Mouse (Mus musculus) hindlimb bud, embryonic 11.5 days (tissue): ENCODE measurements around the gene Fam162a.
A peak's percentile ranks its signal among the peaks of the same experiment; 100 is the strongest.
"Not testable (repeated sequence)": the region's sequence is repeated elsewhere in the genome, so short reads cannot be mapped to it uniquely, and the experiment has no call there.

ENCODE experiments used
- DNase-seq: peaks from one replicate; pipeline ENCODE4 v3.0.0-alpha.2; 2012; ENCODE audit warnings: low read depth, low spot score; ENCODE audit errors: extremely low spot score

The Fam162a gene

GRCm38 (mm10) chr16:36062534-36062933 is 8.9 kb downstream of the Fam162a start:
- not testable (repeated sequence) for DNase-seq

- no peak for DNase-seq
Observed at GRCm38 (mm10) chr16:36057933-36058475, 13.4 kb downstream of the Fam162a start.

- DNase-seq: no peak
Observed at GRCm38 (mm10) chr16:36056416-36056815, 15.0 kb downstream of the Fam162a start.

- DNase-seq: no peak
Observed at GRCm38 (mm10) chr16:36054920-36055319, 16.5 kb downstream of the Fam162a start.

GRCm38 (mm10) chr16:36053524-36054275 is 17.7 kb downstream of the Fam162a start:
- no peak for DNase-seq

GRCm38 (mm10) chr16:36051491-36051890 is 19.9 kb downstream of the Fam162a start:
- no peak for DNase-seq

- no peak for DNase-seq
Observed at GRCm38 (mm10) chr16:36047538-36047937, 23.9 kb downstream of the Fam162a start.

GRCm38 (mm10) chr16:36043964-36044363 is 27.4 kb downstream of the Fam162a start:
- DNase-seq: no peak

GRCm38 (mm10) chr16:36043073-36043472 is 28.3 kb downstream of the Fam162a start:
- DNase-seq: no peak

- no peak for DNase-seq
Observed at GRCm38 (mm10) chr16:36041625-36042020, 29.8 kb downstream of the Fam162a start.

GRCm38 (mm10) chr16:36040640-36041624 is 30.5 kb downstream of the Fam162a start, which contains the start of gene Wdr5b:
Gene Wdr5b, plus strand, starts transcription at chr16:36041190.
- peak; percentile 96 for DNase-seq

GRCm38 (mm10) chr16:36028120-36028519 is 43.3 kb downstream of the Fam162a start:
- DNase-seq: not testable (repeated sequence)

GRCm38 (mm10) chr16:36016335-36016734 is 55.1 kb downstream of the Fam162a start:
- no peak for DNase-seq

- DNase-seq: no peak
Observed at GRCm38 (mm10) chr16:36008396-36008795, 63.0 kb downstream of the Fam162a start.

- not testable (repeated sequence) for DNase-seq
Observed at GRCm38 (mm10) chr16:35998852-35999251, 72.5 kb downstream of the Fam162a start.
